Mouse (Mus musculus) stomach, postnatal 0 days (tissue): ENCODE data around the gene Thsd7b.

Experiments used
- CTCF ChIP-seq: IDR thresholded peaks from 2 replicates; pipeline ENCODE4 v1.5.1; 2016; ENCODE audit warnings: antibody characterized with exemption, low read depth, mild to moderate bottlenecking, moderate library complexity
- EP300 ChIP-seq: optimal IDR thresholded peaks from 2 replicates; pipeline ENCODE3; 2016; ENCODE audit warnings: antibody characterized with exemption

DNA sequence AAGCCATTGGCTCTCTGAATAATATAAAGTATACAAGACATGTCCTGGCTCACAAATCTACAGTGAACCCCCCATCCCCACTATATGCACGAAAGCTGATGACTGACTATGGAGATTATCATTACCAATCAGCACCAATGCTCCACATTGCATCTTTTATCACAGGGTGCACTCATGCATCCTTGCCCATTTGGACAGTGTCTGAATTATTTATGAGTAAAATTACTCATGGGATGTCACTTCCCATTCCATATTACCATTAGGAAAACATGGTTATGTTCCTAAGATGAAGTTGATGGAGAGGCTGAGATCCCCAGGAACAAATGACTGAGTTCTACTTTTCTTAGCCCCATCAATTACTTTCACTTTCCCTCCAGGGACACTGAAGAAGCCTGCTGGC, 220.8 kb downstream of the Thsd7b start:
- TF ChIP-seq CTCF (no peak), EP300 (no peak)
